Mouse (Mus musculus): ENCODE data around the gene Tmem165. TPM values are rescaled to one million over a fixed set of nuclear protein-coding genes. Genes with fewer than 3 reads are reported as not detected.
A peak's percentile ranks its signal among the peaks of the same experiment; 100 is the strongest.

Tmem165 gene
- polyA plus RNA-seq, 1 experiment, result 36.3 TPM

DNA sequence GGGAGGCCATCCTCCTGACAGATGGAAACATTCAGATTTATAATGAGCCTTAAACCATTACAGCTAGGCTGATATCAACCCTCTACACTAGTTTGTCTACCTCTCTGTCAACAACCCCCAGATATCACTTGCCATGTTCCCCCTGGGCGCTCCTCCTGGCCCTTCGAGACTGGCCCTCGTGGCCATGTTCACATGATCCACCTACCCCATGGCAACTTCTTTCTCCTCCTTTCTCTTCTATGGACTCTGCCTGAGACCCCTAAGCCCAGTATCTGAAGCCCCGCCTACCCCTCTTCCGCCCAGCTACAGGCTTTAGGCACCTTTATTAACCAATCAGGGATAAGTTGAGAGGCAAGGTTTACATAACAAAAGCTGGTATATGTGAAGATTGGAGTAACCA is 3.9 kb upstream of the Tmem165 start:
- Histone ChIP-seq H3K36me3 (ENCODE audit: control insufficient read depth, insufficient read depth) (no peaks in the 10 kb centered on the region), H3K4me3 (ENCODE audit: insufficient read depth, poor library complexity, severe bottlenecking) (no peak overlapping the region), H3K79me3 (ENCODE audit: low read depth) (peaks cover 6% of the 10 kb centered on the region), H3K27me3 (ENCODE audit: control insufficient read depth, insufficient read depth, insufficient read length) (no peaks in the 10 kb centered on the region), H3K79me2 (ENCODE audit: control insufficient read depth, insufficient read depth) (peaks cover 12% of the 10 kb centered on the region), H3ac (ENCODE audit: control insufficient read depth, insufficient read length, low read depth) (no peak overlapping the region)
- no peak for TF ChIP-seq CTCF (IDR thresholded peaks at IDR 0.05; ENCODE audit: control insufficient read depth, insufficient read depth, insufficient read length)
- TF ChIP-seq FOSL1 (IDR thresholded peaks at IDR 0.05; ENCODE audit: insufficient read depth, low read length, poor library complexity, severe bottlenecking), result no peak
- no peak for TF ChIP-seq MYOD1 (IDR thresholded peaks at IDR 0.05; ENCODE audit: control insufficient read depth, insufficient read length, low read depth)
- TF ChIP-seq CEBPB (IDR thresholded peaks at IDR 0.05; ENCODE audit: low read depth), result no peak
- no peak for TF ChIP-seq MYOG (IDR thresholded peaks at IDR 0.05; ENCODE audit: control insufficient read depth, extremely low read depth, insufficient read length)
- TF ChIP-seq MAX (IDR thresholded peaks at IDR 0.05), result no peak
- no peak for TF ChIP-seq USF1 (IDR thresholded peaks at IDR 0.05; ENCODE audit: low read depth)

DNA sequence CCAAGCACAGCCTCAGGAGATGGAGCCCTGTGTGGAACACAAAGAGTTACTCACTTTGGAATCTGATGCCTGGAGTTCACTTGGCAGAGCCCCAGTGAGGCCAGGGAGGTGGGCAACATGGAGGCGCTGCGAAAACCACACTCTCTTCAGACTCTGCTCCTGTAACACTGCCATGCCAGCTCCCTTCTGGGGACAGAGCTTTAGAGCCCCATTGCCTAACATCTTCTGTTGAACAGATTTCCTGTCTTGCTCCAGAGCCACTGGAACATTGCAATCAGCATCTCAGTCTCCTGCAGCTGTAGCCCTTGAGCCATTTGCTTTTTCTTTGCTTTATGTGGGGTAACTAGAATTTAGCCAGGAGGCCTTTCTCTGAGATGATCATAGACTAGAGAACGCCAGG is 1.4 kb upstream of the Tmem165 start:
- no peak for TF ChIP-seq MAX (IDR thresholded peaks at IDR 0.05)
- no peak for TF ChIP-seq FOSL1 (IDR thresholded peaks at IDR 0.05; ENCODE audit: insufficient read depth, low read length, poor library complexity, severe bottlenecking)
- no peak for TF ChIP-seq USF1 (IDR thresholded peaks at IDR 0.05; ENCODE audit: low read depth)
- TF ChIP-seq CEBPB (IDR thresholded peaks at IDR 0.05; ENCODE audit: low read depth), result no peak
- no peak for TF ChIP-seq MYOG (IDR thresholded peaks at IDR 0.05; ENCODE audit: control insufficient read depth, extremely low read depth, insufficient read length)
- TF ChIP-seq MYOD1 (IDR thresholded peaks at IDR 0.05; ENCODE audit: control insufficient read depth, insufficient read length, low read depth), result no peak
- no peak for TF ChIP-seq CTCF (IDR thresholded peaks at IDR 0.05; ENCODE audit: control insufficient read depth, insufficient read depth, insufficient read length)
- no peak overlapping the region for H3K4me3 ChIP-seq (ENCODE audit: insufficient read depth, poor library complexity, severe bottlenecking)
- peaks cover 29% of the 10 kb centered on the region for H3K79me3 ChIP-seq (ENCODE audit: low read depth)
- no peaks in the 10 kb centered on the region for H3K27me3 ChIP-seq (ENCODE audit: control insufficient read depth, insufficient read depth, insufficient read length)
- no peak overlapping the region for H3ac ChIP-seq (ENCODE audit: control insufficient read depth, insufficient read length, low read depth)
- H3K36me3 ChIP-seq (ENCODE audit: control insufficient read depth, insufficient read depth), result peaks cover 11% of the 10 kb centered on the region
- H3K79me2 ChIP-seq (ENCODE audit: control insufficient read depth, insufficient read depth), result peaks cover 38% of the 10 kb centered on the region

DNA sequence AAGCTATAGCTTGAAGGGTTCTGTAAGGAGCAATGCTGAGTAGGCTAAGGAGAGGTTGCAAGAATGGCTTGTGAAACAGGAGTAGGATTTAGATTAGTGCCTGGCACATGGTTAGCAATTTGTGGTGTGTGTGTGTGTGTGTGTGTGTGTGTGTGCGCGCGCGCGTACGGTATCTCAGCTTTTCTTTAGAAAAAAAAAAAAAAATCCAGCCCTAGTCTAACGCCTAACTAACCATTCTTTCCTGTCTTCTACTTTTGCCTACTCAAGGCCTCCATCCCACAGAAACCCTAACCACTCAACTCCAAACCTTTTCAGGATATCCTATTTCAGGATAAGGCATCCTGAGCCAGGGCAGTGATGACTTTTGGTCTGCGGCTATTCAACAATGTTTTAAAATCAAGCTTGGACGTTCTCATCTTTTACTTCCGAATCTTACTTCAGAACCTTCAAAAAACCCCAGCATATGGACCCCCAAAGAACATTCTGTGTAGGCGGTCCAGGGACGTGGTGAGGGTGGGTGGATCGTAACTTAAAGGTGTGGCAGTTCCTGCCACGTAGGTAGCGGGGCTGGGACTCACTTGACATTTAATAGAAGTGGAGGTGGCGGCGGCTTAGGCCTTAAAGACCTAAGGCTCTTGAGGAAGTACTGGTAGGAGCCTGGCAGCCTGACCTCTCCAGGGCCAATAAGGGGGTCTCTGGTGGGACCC is 484 bp upstream of the Tmem165 start:
- H3K4me3 ChIP-seq (ENCODE audit: insufficient read depth, poor library complexity, severe bottlenecking), result peak overlapping the region; percentile 64
- H3K27me3 ChIP-seq (ENCODE audit: control insufficient read depth, insufficient read depth, insufficient read length), result no peaks in the 10 kb centered on the region
- peaks cover 38% of the 10 kb centered on the region for H3K79me3 ChIP-seq (ENCODE audit: low read depth)
- no peak for TF ChIP-seq CTCF (IDR thresholded peaks at IDR 0.05; ENCODE audit: control insufficient read depth, insufficient read depth, insufficient read length)
- no peak for TF ChIP-seq MYOG (IDR thresholded peaks at IDR 0.05; ENCODE audit: control insufficient read depth, extremely low read depth, insufficient read length)
- TF ChIP-seq CEBPB (IDR thresholded peaks at IDR 0.05; ENCODE audit: low read depth), result no peak
- TF ChIP-seq USF1 (IDR thresholded peaks at IDR 0.05; ENCODE audit: low read depth), result no peak
- TF ChIP-seq FOSL1 (IDR thresholded peaks at IDR 0.05; ENCODE audit: insufficient read depth, low read length, poor library complexity, severe bottlenecking), result no peak
- no peak for TF ChIP-seq MAX (IDR thresholded peaks at IDR 0.05)
- TF ChIP-seq MYOD1 (IDR thresholded peaks at IDR 0.05; ENCODE audit: control insufficient read depth, insufficient read length, low read depth), result no peak
- peaks cover 46% of the 10 kb centered on the region for H3K79me2 ChIP-seq (ENCODE audit: control insufficient read depth, insufficient read depth)
- H3K36me3 ChIP-seq (ENCODE audit: control insufficient read depth, insufficient read depth), result peaks cover 18% of the 10 kb centered on the region
- no peak overlapping the region for H3ac ChIP-seq (ENCODE audit: control insufficient read depth, insufficient read length, low read depth)

DNA sequence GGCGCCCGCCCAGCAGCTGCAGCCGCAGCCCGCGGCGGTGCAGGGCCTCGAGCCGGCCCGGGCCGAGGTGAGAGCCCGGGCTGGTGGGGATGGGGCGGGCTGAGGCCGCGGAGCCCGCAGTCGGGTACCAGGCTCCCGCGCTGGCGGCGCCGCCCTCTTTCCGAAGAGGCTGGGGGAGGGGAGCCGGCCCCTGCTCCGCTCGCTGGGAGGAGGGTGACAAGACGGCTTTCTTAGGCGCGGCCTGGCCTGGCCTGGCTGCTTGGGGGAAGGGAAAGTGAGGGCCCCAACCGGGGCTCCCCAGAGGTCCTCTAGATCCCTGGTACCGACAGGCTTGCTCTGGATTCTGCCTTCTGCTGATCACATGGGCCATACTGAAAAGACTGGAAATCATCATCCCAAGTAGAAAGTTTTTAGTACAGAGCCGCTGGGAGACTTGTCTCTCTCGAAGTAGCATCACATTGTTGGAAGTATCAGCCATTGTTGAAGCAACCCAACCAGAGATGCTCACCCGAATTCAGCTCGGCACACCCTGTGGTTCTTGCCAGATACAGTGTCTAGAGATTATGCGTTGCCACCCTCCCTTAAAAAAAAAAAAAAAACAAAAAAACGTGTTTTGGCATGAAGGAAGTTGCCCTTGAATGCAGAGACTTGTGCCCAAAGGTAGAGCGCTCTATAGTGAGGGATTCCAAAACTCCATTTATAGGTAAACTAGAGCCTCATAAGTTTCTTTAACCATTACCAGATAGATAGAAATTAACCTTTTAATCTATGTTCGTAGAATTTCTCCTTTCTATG is 803 bp downstream of the Tmem165 start:
- Histone ChIP-seq H3ac (ENCODE audit: control insufficient read depth, insufficient read length, low read depth) (peak overlapping the region; percentile 99), H3K27me3 (ENCODE audit: control insufficient read depth, insufficient read depth, insufficient read length) (no peaks in the 10 kb centered on the region), H3K4me3 (ENCODE audit: insufficient read depth, poor library complexity, severe bottlenecking) (peak overlapping the region; percentile 64), H3K36me3 (ENCODE audit: control insufficient read depth, insufficient read depth) (peaks cover 25% of the 10 kb centered on the region), H3K79me3 (ENCODE audit: low read depth) (peaks cover 47% of the 10 kb centered on the region), H3K79me2 (ENCODE audit: control insufficient read depth, insufficient read depth) (peaks cover 59% of the 10 kb centered on the region)
- no peak for TF ChIP-seq MYOG (IDR thresholded peaks at IDR 0.05; ENCODE audit: control insufficient read depth, extremely low read depth, insufficient read length)
- no peak for TF ChIP-seq FOSL1 (IDR thresholded peaks at IDR 0.05; ENCODE audit: insufficient read depth, low read length, poor library complexity, severe bottlenecking)
- no peak for TF ChIP-seq USF1 (IDR thresholded peaks at IDR 0.05; ENCODE audit: low read depth)
- TF ChIP-seq MAX (IDR thresholded peaks at IDR 0.05), result no peak
- TF ChIP-seq CTCF (IDR thresholded peaks at IDR 0.05; ENCODE audit: control insufficient read depth, insufficient read depth, insufficient read length), result no peak

DNA sequence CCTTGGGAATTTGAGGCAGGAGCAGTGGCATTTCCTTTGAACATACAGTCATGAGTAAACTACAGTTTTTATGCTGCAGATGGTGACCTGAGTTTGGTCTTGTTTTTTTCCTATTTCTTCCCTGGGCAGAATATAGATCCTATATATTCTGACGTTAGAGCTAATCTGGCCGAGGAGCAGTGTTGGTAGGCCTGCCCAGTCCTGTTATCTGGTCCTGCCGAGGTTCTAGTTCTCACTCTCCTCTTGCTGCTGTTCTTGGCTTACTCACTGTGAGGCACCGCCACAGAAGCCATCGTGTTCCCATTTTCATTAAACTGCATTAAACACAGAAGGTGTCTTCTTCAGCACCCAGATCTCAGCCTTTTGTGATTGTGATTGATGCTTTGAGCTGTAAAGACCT is 4.2 kb downstream of the Tmem165 start:
- Histone ChIP-seq H3K27me3 (ENCODE audit: control insufficient read depth, insufficient read depth, insufficient read length) (no peaks in the 10 kb centered on the region), H3ac (ENCODE audit: control insufficient read depth, insufficient read length, low read depth) (no peak overlapping the region), H3K4me3 (ENCODE audit: insufficient read depth, poor library complexity, severe bottlenecking) (no peak overlapping the region), H3K79me3 (ENCODE audit: low read depth) (peaks cover 78% of the 10 kb centered on the region), H3K79me2 (ENCODE audit: control insufficient read depth, insufficient read depth) (peaks cover 93% of the 10 kb centered on the region), H3K36me3 (ENCODE audit: control insufficient read depth, insufficient read depth) (peaks cover 36% of the 10 kb centered on the region)
- TF ChIP-seq MYOG (IDR thresholded peaks at IDR 0.05; ENCODE audit: control insufficient read depth, extremely low read depth, insufficient read length), result no peak
- no peak for TF ChIP-seq MAX (IDR thresholded peaks at IDR 0.05)
- no peak for TF ChIP-seq MYOD1 (IDR thresholded peaks at IDR 0.05; ENCODE audit: control insufficient read depth, insufficient read length, low read depth)
- TF ChIP-seq CEBPB (IDR thresholded peaks at IDR 0.05; ENCODE audit: low read depth), result no peak
